Mouse (Mus musculus): ENCODE measurements around the gene Trpv4.

- TF ChIP-seq CTCF (conservative IDR thresholded peaks at IDR 0.05; ENCODE audit: insufficient read depth, insufficient read length, low read depth, low read length): no peak
- TF ChIP-seq POLR2A (IDR thresholded peaks at IDR 0.05; ENCODE audit: low read depth, low read length): no peak
These were observed 13.3 kb downstream of the Trpv4 start for GRCm38 (mm10) chr5:114644918-114645317.

Measured in kidney, adult 2 months (tissue).